Mouse (Mus musculus) midbrain, embryonic 16.5 days (tissue): ENCODE measurements around the gene Fam186b. TPM values are rescaled to one million over a fixed set of nuclear protein-coding genes. Genes with fewer than 3 reads are reported as not detected.
"Not testable (repeated sequence)": the region's sequence is repeated elsewhere in the genome, so short reads cannot be mapped to it uniquely, and the experiment has no call there.

Source experiments
- ATAC-seq: fragments of 200-750 bp; cut with Nextera tagmentation; 2 replicates; pipeline ENCODE4 v1.8.0; 2017; ENCODE audit warnings: moderate TSS enrichment
- H3K27ac ChIP-seq: fragments of 300-500 bp; sonication (generic); 2 replicates; pipeline ENCODE4 v1.5.1; 2014; ENCODE audit warnings: mild to moderate bottlenecking, low read length, mixed read lengths
- H3K27me3 ChIP-seq: fragments of 300-500 bp; sonication (generic); 2 replicates; pipeline ENCODE4 v1.6.1; 2014; ENCODE audit warnings: low read depth, low read length, mixed read lengths; ENCODE audit not compliant: control insufficient read depth, insufficient read depth
- H3K36me3 ChIP-seq: fragments of 300-500 bp; sonication (generic); 2 replicates; pipeline ENCODE4 v1.6.1; 2014; ENCODE audit warnings: mild to moderate bottlenecking, low read length, moderate library complexity, mixed read lengths; ENCODE audit not compliant: control insufficient read depth, insufficient read depth
- H3K4me1 ChIP-seq: fragments of 300-500 bp; sonication (generic); 2 replicates; pipeline ENCODE4 v1.6.1; 2014; ENCODE audit warnings: mild to moderate bottlenecking, low read length, mixed read lengths; ENCODE audit not compliant: control insufficient read depth, insufficient read depth
- H3K4me2 ChIP-seq: fragments of 300-500 bp; sonication (generic); 2 replicates; pipeline ENCODE4 v1.6.1; 2014; ENCODE audit warnings: mild to moderate bottlenecking, low read length, mixed read lengths
- H3K4me3 ChIP-seq: fragments of 300-500 bp; sonication (generic); 2 replicates; pipeline ENCODE4 v1.5.1; 2014; ENCODE audit warnings: low read depth, mild to moderate bottlenecking, low read length, moderate library complexity, mixed read lengths
- H3K9ac ChIP-seq: fragments of 300-500 bp; sonication (generic); 2 replicates; pipeline ENCODE4 v1.6.1; 2014; ENCODE audit warnings: low read depth, low read length, mixed read lengths
- H3K9me3 ChIP-seq: fragments of 300-500 bp; sonication (generic); replicated peaks from 2 replicates; pipeline ENCODE4 v1.6.1; 2014; ENCODE audit warnings: mild to moderate bottlenecking, low read length, mixed read lengths; ENCODE audit not compliant: control insufficient read depth, poor library complexity, severe bottlenecking
- WGBS: fragments of 180-500 bp; shearing (Covaris S2); extraction: QIAGEN DNeasy Blood & Tissue Kit; methylation state at CpG from one replicate; pipeline ENCODE4 v1.1.7; 2014; 5-methylcytosine and 5-hydroxymethylcytosine counted together
- polyA plus RNA-seq: library from polyadenylated mRNA; unstranded; fragments of >200 nt; fragmentation: Nextera tagmentation; extraction: Ambion mirVana; gene quantifications from 2 replicates; pipeline ENCODE4 v1.2.1, GENCODE M21; 2015

Gene Fam186b
- polyA plus RNA-seq, 1 experiment from 2014 or later = 0.53 TPM

GRCm38 (mm10) chr15:99259167-99259729 is 36.4 kb downstream of the Fam186b start:
- 70% methylated on average over 8 of the region's 8 CpGs for WGBS
- Histone ChIP-seq H3K4me3 (no peak overlapping the region; the same call in 1 of the 2 replicates), H3K27me3 (no peaks in the 10 kb centered on the region), H3K9ac (no peak overlapping the region), H3K4me1 (no peaks in the 10 kb centered on the region; the same call in 1 of the 2 replicates), H3K9me3 (no peaks in the 10 kb centered on the region), H3K36me3 (no peaks in the 10 kb centered on the region), H3K27ac (no peak overlapping the region), H3K4me2 (peak overlapping the region; percentile 39)
- ATAC-seq = peak; percentile 61; the same call in 1 of the 2 replicates

DNA sequence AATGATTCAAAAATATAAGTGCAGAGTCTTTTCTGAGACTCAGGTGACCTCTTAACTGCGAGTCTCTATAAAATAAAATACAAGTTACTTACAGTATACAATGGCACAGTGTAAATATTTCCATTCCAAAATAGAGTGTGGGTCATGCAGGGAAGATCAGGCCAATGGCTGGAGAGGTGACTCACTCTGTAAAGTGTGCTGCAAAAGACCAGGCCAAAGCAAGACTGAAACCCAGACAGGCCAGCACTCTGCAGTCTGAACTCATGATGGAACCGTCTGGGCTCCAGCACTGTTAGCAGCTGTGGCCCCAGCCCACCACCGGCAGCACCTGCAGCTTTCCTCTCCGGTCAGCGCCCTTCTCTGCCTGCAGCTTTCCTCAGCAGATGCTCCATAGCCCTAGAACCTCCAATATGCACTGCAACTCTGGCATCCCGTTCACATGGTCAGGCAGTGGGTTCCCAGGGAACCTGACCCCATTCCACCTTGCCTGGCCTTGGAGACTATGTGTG is 40.4 kb downstream of the Fam186b start:
- no peak overlapping the region for H3K4me2 ChIP-seq
- no peak overlapping the region for H3K4me3 ChIP-seq
- WGBS = 85% methylated on average over 6 of the region's 6 CpGs
- H3K27me3 ChIP-seq = no peaks in the 10 kb centered on the region
- no peaks in the 10 kb centered on the region for H3K36me3 ChIP-seq
- H3K9me3 ChIP-seq = no peaks in the 10 kb centered on the region
- H3K27ac ChIP-seq = no peak overlapping the region
- H3K4me1 ChIP-seq = peaks cover 12% of the 10 kb centered on the region
- H3K9ac ChIP-seq = no peak overlapping the region
- ATAC-seq = no peak

GRCm38 (mm10) chr15:99254477-99255005 is 41.1 kb downstream of the Fam186b start:
- Histone ChIP-seq H3K9ac (no peak overlapping the region), H3K36me3 (no peaks in the 10 kb centered on the region), H3K4me2 (no peak overlapping the region), H3K4me1 (peaks cover 12% of the 10 kb centered on the region), H3K9me3 (no peaks in the 10 kb centered on the region), H3K27me3 (no peaks in the 10 kb centered on the region), H3K4me3 (no peak overlapping the region), H3K27ac (no peak overlapping the region)
- 79% methylated on average over 2 of the region's 2 CpGs for WGBS
- no peak for ATAC-seq

GRCm38 (mm10) chr15:99253772-99254171 is 41.9 kb downstream of the Fam186b start:
- H3K36me3 ChIP-seq = 0 out of 2 replicates have a peak, but pooled peaks cover 3% of the 10 kb centered on the region
- H3K4me2 ChIP-seq = no peak overlapping the region
- H3K9me3 ChIP-seq = no peaks in the 10 kb centered on the region
- no peak overlapping the region for H3K27ac ChIP-seq
- WGBS = 94% methylated on average over 6 of the region's 6 CpGs
- no peaks in the 10 kb centered on the region for H3K27me3 ChIP-seq
- H3K9ac ChIP-seq = no peak overlapping the region
- H3K4me1 ChIP-seq = peaks cover 12% of the 10 kb centered on the region
- H3K4me3 ChIP-seq = no peak overlapping the region
- no peak for ATAC-seq

DNA sequence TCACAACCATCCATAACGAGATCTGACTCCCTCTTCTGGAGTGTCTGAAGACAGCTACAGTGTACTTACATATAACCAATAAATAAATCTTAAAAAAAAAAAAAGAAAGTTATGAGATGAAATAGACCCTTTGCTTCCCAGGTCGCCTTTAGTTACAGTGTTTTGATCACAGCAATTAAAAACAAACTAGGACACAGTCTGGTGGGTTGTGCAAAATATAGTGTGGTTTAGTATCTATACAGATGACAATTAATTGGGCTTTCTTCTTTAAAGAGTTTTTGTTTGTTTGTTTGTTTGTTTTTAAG is 42.6 kb downstream of the Fam186b start:
- peaks cover 12% of the 10 kb centered on the region for H3K4me1 ChIP-seq
- H3K27me3 ChIP-seq, H3K4me3 ChIP-seq, H3K36me3 ChIP-seq, ATAC-seq, H3K9ac ChIP-seq, H3K27ac ChIP-seq, H3K9me3 ChIP-seq: not testable (repeated sequence)
- 43% methylated on average over 2 of the region's 2 CpGs for WGBS
- peak overlapping the region; percentile 91 for H3K4me2 ChIP-seq

DNA sequence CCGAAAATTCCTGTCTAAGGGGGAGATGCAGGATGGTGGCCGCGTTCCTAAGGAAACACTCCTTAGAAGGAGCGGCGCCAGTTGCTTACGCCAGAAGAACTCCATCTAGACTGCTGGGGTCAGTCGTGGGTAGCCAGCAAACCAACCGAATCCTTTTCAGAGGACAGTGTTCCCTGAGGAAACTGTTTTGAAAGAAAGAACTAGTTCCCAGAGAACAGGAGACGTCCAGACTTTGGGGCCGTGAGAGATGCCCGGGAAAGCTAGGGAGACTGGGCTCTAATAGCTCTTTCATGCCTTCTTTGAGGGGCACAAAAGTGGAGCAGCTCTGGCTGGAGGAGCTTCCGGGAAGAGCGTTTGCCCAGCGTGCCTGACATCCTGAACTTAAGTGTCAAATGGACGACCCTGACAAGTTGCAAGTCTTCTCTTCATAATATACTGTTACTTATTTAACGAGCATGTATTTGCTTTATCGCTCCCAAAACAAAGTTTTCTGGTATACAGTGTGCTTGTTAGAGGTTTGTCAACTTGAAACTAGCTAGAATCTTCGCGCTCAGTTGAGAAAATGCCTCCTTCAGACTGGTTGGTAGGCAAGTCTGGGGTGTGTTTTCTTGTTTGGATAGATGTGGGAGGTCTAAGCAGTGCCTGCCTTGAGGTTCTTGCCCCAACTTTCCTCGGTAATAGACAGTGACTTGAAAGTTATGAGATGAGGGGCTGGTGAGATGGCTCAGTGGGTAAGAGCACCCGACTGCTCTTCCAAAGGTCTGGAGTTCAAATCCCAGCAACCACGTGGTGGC is 43.1 kb downstream of the Fam186b start:
- Histone ChIP-seq H3K27me3 (no peaks in the 10 kb centered on the region), H3K36me3 (peaks cover 9% of the 10 kb centered on the region), H3K4me1 (peaks cover 12% of the 10 kb centered on the region), H3K4me3 (peak overlapping the region; percentile 63), H3K27ac (peak overlapping the region; percentile 97), H3K9ac (peak overlapping the region; percentile 79), H3K9me3 (no peaks in the 10 kb centered on the region), H3K4me2 (peak overlapping the region; percentile 91)
- ATAC-seq = peak; percentile 53
- WGBS = 4% methylated on average over 22 of the region's 22 CpGs

- Histone ChIP-seq H3K4me3 (peak within 1 kb of the TSS; percentile 63), H3K27ac (peak within 1 kb of the TSS; percentile 97)
- WGBS = under 1% methylated on average over 52 of the region's 52 CpGs
Observed at GRCm38 (mm10) chr15:99251626-99252380, 43.9 kb downstream of the Fam186b start, which contains the start of gene Mcrs1. Gene Mcrs1 (minus strand): TSS chr15:99251961.

GRCm38 (mm10) chr15:99251111-99251510 is 44.6 kb downstream of the Fam186b start:
- Histone ChIP-seq H3K9ac (peak overlapping the region; percentile 54), H3K4me2 (peak overlapping the region; percentile 57), H3K4me1 (peaks cover 12% of the 10 kb centered on the region), H3K36me3 (peaks cover 11% of the 10 kb centered on the region), H3K4me3 (peak overlapping the region; percentile 63)
- ATAC-seq = peak; percentile 36
- WGBS = under 1% methylated on average over 14 of the region's 15 CpGs
- not testable (repeated sequence) for H3K27ac ChIP-seq, H3K9me3 ChIP-seq, H3K27me3 ChIP-seq

More at GRCm38 (mm10) chr15:99251626-99252380, 43.9 kb downstream of the Fam186b start, which contains the start of gene Mcrs1:
- Histone ChIP-seq H3K9ac (peak within 1 kb of the TSS; percentile 79), H3K27me3 (no peaks in the 10 kb centered on the region), H3K9me3 (no peaks in the 10 kb centered on the region), H3K36me3 (peaks cover 9% of the 10 kb centered on the region), H3K4me1 (peaks cover 12% of the 10 kb centered on the region), H3K4me2 (peak within 1 kb of the TSS; percentile 91)
- peak; percentile 94 for ATAC-seq
